Mouse (Mus musculus) thymus, postnatal 10 days (tissue): Measurements from ENCODE around the gene Dhx36.

Source experiments
- DNase-seq, 2 experiments: peaks; one replicate each; pipeline ENCODE4 v3.0.0; 2021; ENCODE audit warnings: low spot score in 2 of 2

The Dhx36 gene

GRCm38 (mm10) chr3:62418387-62419138 is 88.2 kb downstream of the Dhx36 start:
- no peak for DNase-seq
